Mouse (Mus musculus): ENCODE data around the gene Vps39.
A peak's percentile ranks its signal among the peaks of the same experiment; 100 is the strongest.

Vps39 gene

DNA sequence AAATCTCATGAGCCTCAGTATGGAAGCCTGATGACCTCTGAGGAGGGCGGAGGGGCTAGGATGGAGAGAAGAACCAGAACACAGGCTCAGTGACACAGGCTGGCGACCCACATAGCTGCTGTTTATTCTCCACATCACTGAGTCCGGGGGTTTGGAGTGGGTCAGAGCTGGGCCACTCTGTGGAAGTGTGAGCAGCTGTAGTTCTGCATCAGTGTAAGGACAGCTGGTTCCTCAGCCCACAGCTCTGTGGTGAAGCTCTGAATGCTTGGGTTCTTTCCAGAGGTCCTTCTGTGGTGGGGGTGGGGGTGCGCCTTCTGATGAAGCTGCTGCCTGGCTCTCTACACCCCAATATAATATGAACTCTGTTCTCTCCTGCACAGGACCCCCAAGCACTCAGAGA lies 53.1 kb downstream of the Vps39 start:
- peak; percentile 37 for DNase-seq (ENCODE audit: low read depth, low spot score)

DNA sequence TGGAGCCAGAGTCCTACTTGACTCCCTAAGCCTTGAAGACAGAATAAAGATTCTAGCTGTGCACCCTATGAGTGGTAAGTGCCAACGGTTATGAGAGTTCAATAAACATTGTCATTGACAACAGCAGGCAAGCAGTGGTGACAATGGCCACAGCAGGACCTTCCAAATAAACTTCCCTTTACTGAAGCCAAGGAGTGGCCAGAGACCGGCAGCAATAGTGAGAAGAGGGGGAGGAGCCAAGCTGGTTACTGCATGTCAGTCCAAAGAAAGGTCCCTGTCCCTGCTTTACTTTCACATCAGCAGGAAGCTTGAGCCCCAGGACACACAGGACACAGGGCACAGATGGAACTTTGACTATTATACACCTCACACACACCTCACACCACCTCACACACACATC lies 56.8 kb downstream of the Vps39 start:
- no peak for DNase-seq (ENCODE audit: low read depth, low spot score)

DNA sequence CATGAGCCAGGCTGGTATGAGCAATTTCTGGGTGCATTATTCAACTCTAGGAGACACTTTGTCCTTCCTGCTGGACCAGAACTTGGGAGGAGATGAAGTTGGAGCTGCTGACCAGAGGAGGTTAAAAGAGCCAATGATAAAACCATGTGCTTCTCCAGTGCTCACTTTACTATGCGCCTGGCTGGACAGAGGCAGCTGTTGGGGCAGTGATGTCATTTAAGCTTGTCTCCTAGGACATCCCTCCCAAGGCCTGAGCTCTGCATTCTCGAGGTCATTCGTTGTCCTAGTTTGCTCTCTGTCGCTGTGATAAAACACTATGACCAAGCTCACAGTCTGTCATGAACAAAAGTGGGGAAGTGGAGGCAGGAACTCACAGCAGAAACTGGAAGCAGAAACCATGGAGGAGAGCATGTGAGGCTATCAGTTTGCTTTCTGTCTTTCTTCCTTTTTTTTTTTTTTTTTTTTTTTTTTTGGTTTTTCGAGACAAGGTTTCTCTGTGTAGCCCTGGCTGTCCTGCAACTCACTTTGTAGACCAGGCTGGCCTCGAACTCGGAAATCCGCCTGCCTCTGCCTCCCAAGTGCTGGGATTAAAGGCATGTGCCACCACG lies 61.4 kb downstream of the Vps39 start:
- no peak for DNase-seq (ENCODE audit: low read depth, low spot score)

DNA sequence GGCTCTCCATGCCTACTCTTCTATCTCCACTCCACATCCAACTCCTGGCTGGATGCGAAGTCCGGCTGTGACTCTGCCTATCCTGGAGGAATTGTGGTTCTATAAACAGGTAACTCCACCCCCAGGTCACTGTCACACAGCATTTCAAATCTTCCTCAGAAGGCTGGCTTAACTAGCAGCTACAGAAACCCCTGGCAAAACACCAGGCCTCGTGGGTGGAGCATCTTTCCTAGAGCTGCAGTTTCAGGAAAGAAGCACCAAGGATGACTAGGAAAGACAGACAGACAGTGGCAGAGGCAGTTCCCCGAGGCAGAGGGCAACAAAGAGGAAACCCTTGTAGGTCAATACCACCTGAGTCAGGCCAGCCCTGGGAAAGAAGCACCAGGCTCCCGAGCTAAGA lies 63.9 kb downstream of the Vps39 start, which contains the start of gene Pla2g4d:
Gene Pla2g4d (minus strand): TSS at position 203 of the 400 bp plus-strand sequence.
- DNase-seq (ENCODE audit: low read depth, low spot score) = peak; percentile 35

DNA sequence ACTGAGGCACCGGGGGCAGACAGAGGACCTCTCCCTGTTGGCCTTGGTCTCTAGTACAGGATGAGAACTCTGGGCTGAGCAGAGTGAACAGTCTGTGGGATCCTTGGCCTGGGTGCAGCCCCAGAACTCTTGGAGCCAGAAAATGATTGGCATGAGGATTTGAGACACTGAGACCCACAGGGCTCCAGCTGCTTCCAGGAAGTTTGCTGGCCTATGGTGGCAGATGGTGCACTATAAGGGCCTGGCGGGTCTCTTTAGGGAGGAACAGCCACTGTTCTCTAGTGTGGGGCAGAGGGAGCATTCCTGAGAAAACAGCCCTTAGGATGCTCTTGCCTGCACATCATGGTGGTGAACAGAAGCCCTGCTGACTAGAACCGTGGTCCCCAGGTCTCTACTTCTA lies 64.5 kb downstream of the Vps39 start:
- DNase-seq (ENCODE audit: low read depth, low spot score) = no peak

DNA sequence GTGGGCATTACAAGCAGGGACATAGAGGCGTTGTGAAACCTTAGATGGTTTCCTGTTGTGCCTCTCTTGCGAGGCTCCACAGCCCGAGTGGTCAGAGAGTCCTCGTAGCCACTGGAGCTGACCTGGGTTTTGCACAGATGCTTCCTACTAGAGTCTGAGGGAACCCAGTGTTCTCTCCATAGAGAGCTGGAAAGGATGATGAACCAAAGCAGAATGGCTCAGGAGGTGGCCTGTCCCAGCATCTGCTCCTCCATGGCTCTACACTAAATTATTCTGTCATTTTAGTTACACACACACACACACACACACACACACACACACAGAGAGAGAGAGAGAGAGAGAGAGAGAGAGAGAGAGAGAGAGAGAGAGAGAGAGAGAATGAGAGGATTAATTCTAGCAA lies 67.3 kb downstream of the Vps39 start:
- peak; percentile 68 for DNase-seq (ENCODE audit: low read depth, low spot score)

DNA sequence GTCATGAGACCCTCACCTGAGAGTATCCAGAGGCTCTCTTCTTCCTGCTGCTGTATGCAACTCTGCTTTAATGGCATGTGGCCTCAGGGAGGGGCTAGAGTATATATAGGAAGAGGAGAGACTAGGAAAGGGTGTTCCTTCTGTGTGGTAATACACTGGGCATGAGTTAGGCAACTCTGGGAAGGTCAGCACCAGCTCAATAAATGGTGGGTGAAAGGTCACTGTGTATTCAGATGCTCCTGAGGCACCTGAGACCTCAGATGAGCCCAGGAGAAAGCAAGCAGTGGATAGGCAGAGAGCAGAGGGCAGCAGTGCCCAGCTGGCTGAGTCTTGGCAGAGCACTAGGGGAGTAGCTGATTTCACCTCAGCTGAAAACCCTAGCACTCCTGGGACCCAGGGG lies 68.2 kb downstream of the Vps39 start:
- no peak for DNase-seq (ENCODE audit: low read depth, low spot score)

DNA sequence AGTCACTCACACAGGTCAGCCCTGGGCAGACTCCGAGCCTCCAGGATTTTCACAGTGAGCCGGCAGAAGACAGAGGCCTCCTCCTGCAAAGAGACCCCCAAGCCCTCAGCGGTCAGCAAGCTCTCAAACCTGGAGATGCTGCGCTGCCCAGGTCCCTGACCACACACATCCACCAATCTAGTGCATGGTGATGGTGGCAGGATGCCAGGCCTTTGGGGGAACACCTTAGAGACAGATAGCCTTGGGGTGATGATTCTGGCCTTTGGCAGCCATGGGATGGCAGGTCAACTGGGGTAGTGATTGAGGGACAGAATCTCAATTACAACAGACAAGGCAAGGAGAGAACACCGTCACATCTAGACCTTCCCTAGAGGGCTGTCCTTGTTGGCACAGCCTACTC lies 68.8 kb downstream of the Vps39 start:
- no peak for DNase-seq (ENCODE audit: low read depth, low spot score)

DNA sequence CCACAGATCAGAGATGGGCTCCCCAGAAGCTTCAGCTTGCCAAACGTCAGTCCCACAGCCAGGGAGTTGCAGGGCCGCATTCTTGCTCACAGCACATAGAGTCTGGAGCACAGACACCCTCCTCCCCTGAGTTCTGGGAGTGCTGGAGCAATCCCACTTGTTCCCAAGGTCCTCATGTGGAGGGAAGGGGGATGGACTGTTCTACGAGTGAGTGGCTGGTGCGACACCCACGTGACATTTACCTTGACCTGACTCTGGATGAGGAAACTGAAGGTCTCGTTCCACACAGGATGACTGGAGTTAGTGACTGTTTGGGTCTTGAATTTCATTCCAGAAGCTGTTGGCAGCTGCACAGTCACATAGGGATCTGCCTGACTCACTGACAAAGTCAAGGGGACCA lies 69.4 kb downstream of the Vps39 start:
- DNase-seq (ENCODE audit: low read depth, low spot score) = no peak

DNA sequence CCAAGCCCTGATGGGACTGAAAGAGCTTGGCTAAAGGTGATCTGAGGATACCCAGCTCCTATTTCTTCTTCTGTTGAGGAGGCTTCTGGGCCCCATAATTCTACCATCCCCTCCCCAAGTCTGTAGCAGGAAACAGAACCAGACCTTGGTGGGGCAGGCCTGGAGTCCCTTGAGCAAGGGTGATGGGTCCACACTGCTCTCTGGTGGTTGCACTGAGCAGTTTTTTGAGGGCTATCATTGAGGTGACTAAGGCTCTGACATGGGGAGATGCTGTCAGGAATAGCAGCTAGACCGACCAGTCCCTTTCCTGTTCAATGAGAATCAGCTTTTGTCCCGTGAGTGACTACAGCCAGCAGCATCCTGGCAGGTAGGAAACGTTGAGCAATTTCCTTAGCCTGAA lies 71.7 kb downstream of the Vps39 start:
- DNase-seq (ENCODE audit: low read depth, low spot score) = no peak

DNA sequence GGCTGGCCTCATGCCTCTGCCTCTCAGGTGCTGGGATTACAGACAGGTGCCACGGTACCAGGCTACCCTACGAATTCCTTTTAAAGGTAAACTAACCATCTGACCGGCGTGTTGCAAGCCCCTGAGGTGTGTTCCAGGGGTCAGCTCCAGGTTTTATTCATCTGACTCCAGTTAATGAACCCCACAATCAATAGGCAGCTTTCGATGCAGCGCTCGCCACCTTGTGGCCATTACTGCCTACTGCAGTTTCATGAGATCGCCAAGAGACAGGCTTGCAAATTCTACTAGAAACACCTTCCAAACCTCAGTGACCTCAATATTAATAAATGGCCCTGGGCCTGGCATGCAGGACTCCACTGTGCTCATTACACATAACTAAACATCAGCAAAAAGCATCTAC lies 73.0 kb downstream of the Vps39 start:
- peak; percentile 79 for DNase-seq (ENCODE audit: low read depth, low spot score)

DNA sequence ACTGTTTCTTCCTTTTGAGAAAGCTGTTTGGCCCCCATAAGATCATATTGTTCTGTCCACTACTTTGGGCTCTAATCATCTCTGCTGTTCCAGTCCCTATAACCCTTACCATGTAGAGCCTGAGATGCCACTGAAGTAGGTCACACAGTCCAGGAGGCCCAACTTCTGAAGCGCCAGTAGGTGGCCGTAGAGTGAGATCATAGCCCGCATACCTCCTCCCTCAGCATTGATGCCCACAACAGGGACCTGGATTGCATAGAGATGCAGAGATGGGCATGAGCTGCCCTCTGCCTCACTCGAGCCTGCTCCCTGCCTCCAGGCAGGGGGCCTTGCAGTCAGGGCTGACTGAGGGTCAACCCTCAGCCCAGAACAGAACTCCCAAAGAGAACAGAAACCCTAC lies 76.0 kb downstream of the Vps39 start:
- no peak for DNase-seq (ENCODE audit: low read depth, low spot score)

DNA sequence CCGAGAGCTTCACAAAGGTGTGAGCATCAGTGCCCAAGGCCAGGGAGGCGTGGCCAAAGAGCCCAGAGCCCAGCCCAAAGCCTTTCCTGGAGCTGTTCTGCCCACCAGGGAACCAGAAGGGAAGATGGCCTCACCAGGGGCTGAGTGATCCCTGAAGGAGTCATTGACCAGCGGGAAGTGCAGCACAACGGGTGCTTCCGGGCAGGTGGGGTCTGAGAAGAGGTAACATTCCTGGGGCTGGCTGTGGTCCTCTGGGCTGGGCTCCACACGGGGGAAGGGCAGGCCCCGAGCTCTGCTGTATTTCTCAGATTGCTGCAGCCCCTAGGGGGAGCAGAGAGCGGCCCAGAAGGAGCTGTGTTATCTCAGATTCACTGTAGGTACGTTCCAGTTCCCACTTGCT lies 84.3 kb downstream of the Vps39 start:
- DNase-seq (ENCODE audit: low read depth, low spot score) = peak; percentile 16
